Mouse (Mus musculus) MEL (cell line): ENCODE measurements around the gene Rufy4.

Experiments used
- BHLHE40 ChIP-seq: IDR thresholded peaks from 2 replicates; pipeline ENCODE4 v1.6.1; 2012; ENCODE audit warnings: low read depth, mild to moderate bottlenecking, inconsistent platforms, low read length, improper control_type of control experiment, borderline replicate concordance
- CHD2 ChIP-seq: IDR thresholded peaks from 2 replicates; pipeline ENCODE4 v1.6.1; 2011; ENCODE audit warnings: low read length, improper control_type of control experiment
- CTCF ChIP-seq, 3 experiments: IDR thresholded peaks in 2 of 3; conservative IDR thresholded peaks in 1 of 3; 2 replicates each; pipeline ENCODE4 v1.5.1; 2011 to 2012; ENCODE audit warnings: low read length in 3 of 3, low read depth in 2 of 3, mild to moderate bottlenecking in 2 of 3, improper control_type of control experiment in 1 of 3, inconsistent platforms in 1 of 3, mixed read lengths in 1 of 3, moderate library complexity in 1 of 3; ENCODE audit not compliant: control insufficient read depth in 1 of 3, insufficient read depth in 1 of 3, poor library complexity in 1 of 3, severe bottlenecking in 1 of 3
- EP300 ChIP-seq, 2 experiments: IDR thresholded peaks; 2 replicates each; pipeline ENCODE4 v1.6.1; 2011; ENCODE audit warnings: improper control_type of control experiment in 2 of 2, low read length in 2 of 2, low read depth in 1 of 2, mild to moderate bottlenecking in 1 of 2
- MAZ ChIP-seq: IDR thresholded peaks from 2 replicates; pipeline ENCODE4 v1.6.1; 2012; ENCODE audit warnings: low read depth, mild to moderate bottlenecking, inconsistent platforms, low read length, improper control_type of control experiment
- MEF2A ChIP-seq: IDR thresholded peaks from 2 replicates; pipeline ENCODE4 v1.6.1; 2014; ENCODE audit warnings: low read depth, mild to moderate bottlenecking, inconsistent platforms, low read length, improper control_type of control experiment; ENCODE audit not compliant: poor library complexity, insufficient replicate concordance, severe bottlenecking; ENCODE audit errors: extremely low read depth
- NELFE ChIP-seq: IDR thresholded peaks from 2 replicates; pipeline ENCODE4 v1.6.1; 2011; ENCODE audit warnings: low read depth, low read length, improper control_type of control experiment
- NRF1 ChIP-seq: IDR thresholded peaks from 2 replicates; pipeline ENCODE4 v1.6.1; 2014; ENCODE audit warnings: low read depth, mild to moderate bottlenecking, inconsistent platforms, low read length, improper control_type of control experiment, moderate library complexity; ENCODE audit not compliant: poor library complexity, insufficient read depth, severe bottlenecking
- POLR2A ChIP-seq, 2 experiments: IDR thresholded peaks; 2 replicates each; pipeline ENCODE4 v1.6.1; 2011 to 2012; ENCODE audit warnings: low read length in 2 of 2, mild to moderate bottlenecking in 2 of 2, control low read depth in 1 of 2, improper control_type of control experiment in 1 of 2, low read depth in 1 of 2, moderate library complexity in 1 of 2; ENCODE audit not compliant: control insufficient read depth in 1 of 2, insufficient read depth in 1 of 2, poor library complexity in 1 of 2
- TCF12 ChIP-seq: IDR thresholded peaks from 2 replicates; pipeline ENCODE4 v1.6.1; 2014; ENCODE audit warnings: low read depth, mild to moderate bottlenecking, inconsistent platforms, low read length, improper control_type of control experiment, moderate library complexity
- ZNF384 ChIP-seq: IDR thresholded peaks from 2 replicates; pipeline ENCODE4 v1.6.1; 2012; ENCODE audit warnings: low read depth, mild to moderate bottlenecking, inconsistent platforms, low read length, improper control_type of control experiment

- no peak for TF ChIP-seq BHLHE40
- TF ChIP-seq EP300 (IDR thresholded peaks at IDR 0.05; ENCODE audit: low read depth in 1 of 2, low read length in 2 of 2) = no peak
- no peak for TF ChIP-seq NELFE
- TF ChIP-seq MEF2A = no peak
- no peak for TF ChIP-seq POLR2A (IDR thresholded peaks at IDR 0.05; ENCODE audit: control insufficient read depth in 1 of 2, insufficient read depth in 1 of 2, low read depth in 1 of 2, low read length in 2 of 2, poor library complexity in 1 of 2)
- no peak for TF ChIP-seq CHD2
- TF ChIP-seq ZNF384 = no peak
- no peak for TF ChIP-seq NRF1
- no peak for TF ChIP-seq CTCF (IDR thresholded peaks at IDR 0.05 in 2 of 3, conservative IDR thresholded peaks at IDR 0.05 in 1 of 3; ENCODE audit: control insufficient read depth in 1 of 3, insufficient read depth in 1 of 3, low read depth in 2 of 3, low read length in 3 of 3, poor library complexity in 1 of 3, severe bottlenecking in 1 of 3)
- no peak for TF ChIP-seq MAZ
- TF ChIP-seq TCF12 = no peak
Observed at GRCm38 (mm10) chr1:74113071-74113470, 12.3 kb upstream of the Rufy4 start.
